ENCODE assay signal across 8 mouse cellular contexts in the genomic region with DNA sequence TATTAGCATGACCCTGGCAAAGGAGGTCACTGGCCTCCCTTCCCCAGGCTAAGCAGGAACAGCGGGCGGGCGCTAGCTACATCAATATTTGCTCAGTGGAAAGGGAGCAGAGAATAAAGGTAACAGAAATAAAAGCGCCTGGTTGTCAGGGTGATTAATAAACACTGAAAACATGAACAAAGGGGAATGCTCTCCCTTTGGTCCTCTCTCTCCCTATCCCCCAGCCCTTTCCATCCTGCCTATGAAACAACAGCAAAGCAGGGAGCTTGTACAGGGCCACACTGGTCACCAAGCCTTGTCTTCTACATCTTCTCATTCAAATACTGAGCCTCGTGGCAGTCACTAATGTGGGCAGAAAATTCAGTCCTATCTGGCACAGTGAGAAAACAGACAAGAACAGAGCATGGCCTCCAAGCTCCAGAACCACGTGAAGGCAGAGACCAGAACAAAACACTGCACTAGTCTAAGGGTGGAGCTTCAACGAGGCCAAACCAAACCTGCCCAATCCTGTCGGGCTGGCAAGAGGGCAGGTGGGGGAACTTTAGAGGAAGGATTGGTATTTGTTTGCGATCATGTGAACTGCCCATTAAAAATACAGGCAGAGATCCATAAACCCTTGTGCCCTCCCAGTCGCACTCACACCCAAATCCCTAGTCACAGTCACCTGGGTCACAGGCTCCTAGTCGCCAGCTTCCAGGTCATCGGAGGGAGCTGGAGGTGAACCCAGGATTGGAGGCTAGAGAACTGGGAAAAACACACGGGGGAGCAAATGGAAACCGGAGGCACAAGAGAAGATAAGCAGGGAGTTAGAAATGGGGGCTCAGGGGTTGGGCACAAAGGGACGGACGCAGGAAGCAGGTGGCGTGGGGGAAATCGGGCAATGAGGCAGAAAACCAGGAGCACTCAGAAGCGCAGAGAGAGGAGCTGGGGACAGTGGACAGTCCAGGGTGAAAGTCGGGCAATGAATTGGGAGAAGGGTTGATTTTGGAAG. TPM values are rescaled to one million over a fixed set of nuclear protein-coding genes. Genes with fewer than 3 reads are reported as not detected.
DNase-seq lines count a peak whose midpoint lies in the region; ATAC-seq lines count a peak whose summit lies in the region.

No protein-coding gene starts in this region.

- peak; percentile 96 for DNase-seq in heart, adult 11 months
- DNase-seq in heart, postnatal 36 days = no peak
- DNase-seq in ZHBTc4 (ENCODE audit: low read depth, low spot score) = peak; percentile 79
- peak; percentile 65 for DNase-seq in embryo, embryonic 9.5 days (ENCODE audit: extremely low spot score)
- peak; percentile 52 to 54 for DNase-seq in layer of hippocampus, postnatal 14 days (ENCODE audit: low spot score in 2 of 2)
- peak; percentile 80 for DNase-seq in splenic B cell, adult 2 months (ENCODE audit: low read depth, low spot score)

- peaks cover 20% of the 10 kb centered on the region for H3K36me3 ChIP-seq in megakaryocyte, embryonic 14.5 days (replicated peaks; ENCODE audit: low read length)
- H3K36me3 ChIP-seq in splenic B cell, adult 2 months (ENCODE audit: control insufficient read depth, insufficient read depth, low read length, poor library complexity, severe bottlenecking) = no peaks in the 10 kb centered on the region

- intact Hi-C loops in heart, postnatal 36 days (cut with DNase I) = no loop called here

- H3K27me3 ChIP-seq in megakaryocyte, embryonic 14.5 days (replicated peaks) = no peaks in the 10 kb centered on the region
- H3K27me3 ChIP-seq in splenic B cell, adult 2 months (ENCODE audit: control insufficient read depth, insufficient read depth, low read length, poor library complexity, severe bottlenecking) = no peaks in the 10 kb centered on the region

- no peaks in the 10 kb centered on the region for H3K9me3 ChIP-seq in megakaryocyte, embryonic 14.5 days

- peak overlapping the region; percentile 94 for H3K4me3 ChIP-seq in megakaryocyte, embryonic 14.5 days (replicated peaks)

- H3K4me1 ChIP-seq in megakaryocyte, embryonic 14.5 days = peaks cover 63% of the 10 kb centered on the region

- peak; percentile 28 to 32; a peak in 3 of 4 replicates for ATAC-seq in hematopoietic stem cell, adult 5-6 weeks (replicated peaks in 1 of 2; ENCODE audit: insufficient read depth in 1 of 2, low FRiP score in 2 of 2, low TSS enrichment in 1 of 2, low read depth in 1 of 2, poor library complexity in 2 of 2, severe bottlenecking in 2 of 2)

RNA-seq across cellular contexts. Expression of a gene that starts 0.9 kb away (rescaled TPM):
- total RNA-seq in heart, postnatal 36 days (2021) = 1 to 10 TPM; 8.1 to 8.7 TPM
- total RNA-seq in hematopoietic stem cell, adult 5-6 weeks (2017) = 7.4 and 10.2 TPM in 2 replicates
- 10 to 100 TPM; 18.5 to 22.3 TPM for total RNA-seq in layer of hippocampus, postnatal 14 days (2021)
- 26.0 and 37.7 TPM in 2 replicates for polyA plus RNA-seq in megakaryocyte, embryonic 14.5 days (2012; ENCODE audit: insufficient read depth, low replicate concordance)

RNA-seq across cellular contexts. Expression of a gene that starts 19.2 kb away (rescaled TPM):
- 10 to 100 TPM in 1 of 2 experiments, 1 to 10 TPM in 1; 9.0 to 10.5 TPM for total RNA-seq in heart, postnatal 36 days (2021)
- 12.3 and 31.4 TPM in 2 replicates for total RNA-seq in hematopoietic stem cell, adult 5-6 weeks (2017)
- total RNA-seq in layer of hippocampus, postnatal 14 days (2021) = 1 to 10 TPM; 1.7 to 2.0 TPM
- 3.8 and 6.4 TPM in 2 replicates for polyA plus RNA-seq in megakaryocyte, embryonic 14.5 days (2012; ENCODE audit: insufficient read depth, low replicate concordance)

RNA-seq across cellular contexts. Expression of a gene that starts 41.9 kb away (rescaled TPM):
- total RNA-seq in heart, postnatal 36 days (2021) = under 1 TPM in 1 of 2 experiments, not detected in 1; 0.50 TPM
- 0.13 and 0.79 TPM in 2 replicates for total RNA-seq in hematopoietic stem cell, adult 5-6 weeks (2017)
- total RNA-seq in layer of hippocampus, postnatal 14 days (2021) = 1 to 10 TPM; 2.7 to 4.0 TPM
- polyA plus RNA-seq in megakaryocyte, embryonic 14.5 days (2012; ENCODE audit: insufficient read depth, low replicate concordance) = 1.9 TPM in 1 of 2 replicates, not detected in the other

Comparison
In these comparisons a context has a peak if more than half of its experiments do, and no peak if none do; other contexts are left out.
1. DNase-seq: peak in heart, adult 11 months (single experiment), ZHBTc4 (single experiment), embryo, embryonic 9.5 days (single experiment), layer of hippocampus, postnatal 14 days (2 of 2) and splenic B cell, adult 2 months (single experiment); none in heart, postnatal 36 days (0 of 2).